Mouse (Mus musculus): ENCODE measurements at regions not wholly inside any gene's neighbourhood (a gene's known extent, or its start where the extent isn't known, plus 50 kb on each side); places are given as distances from the start of the nearest gene placed in this dataset.

- H3K36me3 ChIP-seq (ENCODE audit: control insufficient read depth in 1 of 2, insufficient read depth in 2 of 2, low read length in 2 of 2) = no peaks in the 10 kb centered on the region
- no peak overlapping the region for H3K27ac ChIP-seq (ENCODE audit: control insufficient read depth, low read depth, low read length)
- no peak overlapping the region for H3K4me3 ChIP-seq (ENCODE audit: control insufficient read depth in 1 of 2, insufficient read depth in 1 of 2, low read depth in 2 of 2, low read length in 2 of 2)
- H3K4me1 ChIP-seq (ENCODE audit: control insufficient read depth in 1 of 2, insufficient read depth in 2 of 2, low read length in 2 of 2) = no peaks in the 10 kb centered on the region
- H3K27me3 ChIP-seq (ENCODE audit: control insufficient read depth in 1 of 2, insufficient read depth in 2 of 2, low read length in 2 of 2) = no peaks in the 10 kb centered on the region
- no peak overlapping the region for H3K9ac ChIP-seq (ENCODE audit: control insufficient read depth, low read depth, low read length, poor library complexity, severe bottlenecking)
- no peaks in the 10 kb centered on the region for H3K79me2 ChIP-seq (ENCODE audit: control insufficient read depth, insufficient read depth, low read length, poor library complexity)
- no peak for DNase-seq (ENCODE audit: low read depth, low spot score)
- no peaks in the 10 kb centered on the region; the same call in 1 of the 2 replicates for H3K9me3 ChIP-seq (replicated peaks; ENCODE audit: insufficient read depth, low read length)
- TF ChIP-seq MAZ (IDR thresholded peaks at IDR 0.05; ENCODE audit: low read depth, low read length) = no peak
- TF ChIP-seq MEF2A (IDR thresholded peaks at IDR 0.05; ENCODE audit: extremely low read depth, insufficient replicate concordance, low read depth, low read length, poor library complexity, severe bottlenecking) = no peak
- no peak for TF ChIP-seq ZKSCAN1 (IDR thresholded peaks at IDR 0.05; ENCODE audit: low read depth, low read length)
- TF ChIP-seq GATA1 (IDR thresholded peaks at IDR 0.05; ENCODE audit: low read depth, low read length) = no peak
- no peak for TF ChIP-seq MYC (IDR thresholded peaks at IDR 0.05; ENCODE audit: low read depth, low read length)
- no peak for TF ChIP-seq POLR2AphosphoS2 (IDR thresholded peaks at IDR 0.05; ENCODE audit: low read length)
- TF ChIP-seq NELFE (IDR thresholded peaks at IDR 0.05; ENCODE audit: low read depth, low read length) = no peak
- no peak for TF ChIP-seq CHD1 (IDR thresholded peaks at IDR 0.05; ENCODE audit: low read depth, low read length)
- TF ChIP-seq ZC3H11A (IDR thresholded peaks at IDR 0.05; ENCODE audit: low read depth, low read length) = no peak
- no peak for TF ChIP-seq NRF1 (IDR thresholded peaks at IDR 0.05; ENCODE audit: insufficient read depth, low read depth, low read length, poor library complexity, severe bottlenecking)
- TF ChIP-seq RAD21 (IDR thresholded peaks at IDR 0.05; ENCODE audit: low read depth, low read length) = no peak
- no peak for TF ChIP-seq BHLHE40 (IDR thresholded peaks at IDR 0.05; ENCODE audit: borderline replicate concordance, low read depth, low read length)
- TF ChIP-seq SIN3A (IDR thresholded peaks at IDR 0.05; ENCODE audit: low read length) = no peak
- no peak for TF ChIP-seq EP300 (IDR thresholded peaks at IDR 0.05; ENCODE audit: low read depth in 1 of 2, low read length in 2 of 2)
These were observed 182.3 kb downstream of the Gnai1 start for GRCm38 (mm10) chr5:18177810-18178209.

DNA sequence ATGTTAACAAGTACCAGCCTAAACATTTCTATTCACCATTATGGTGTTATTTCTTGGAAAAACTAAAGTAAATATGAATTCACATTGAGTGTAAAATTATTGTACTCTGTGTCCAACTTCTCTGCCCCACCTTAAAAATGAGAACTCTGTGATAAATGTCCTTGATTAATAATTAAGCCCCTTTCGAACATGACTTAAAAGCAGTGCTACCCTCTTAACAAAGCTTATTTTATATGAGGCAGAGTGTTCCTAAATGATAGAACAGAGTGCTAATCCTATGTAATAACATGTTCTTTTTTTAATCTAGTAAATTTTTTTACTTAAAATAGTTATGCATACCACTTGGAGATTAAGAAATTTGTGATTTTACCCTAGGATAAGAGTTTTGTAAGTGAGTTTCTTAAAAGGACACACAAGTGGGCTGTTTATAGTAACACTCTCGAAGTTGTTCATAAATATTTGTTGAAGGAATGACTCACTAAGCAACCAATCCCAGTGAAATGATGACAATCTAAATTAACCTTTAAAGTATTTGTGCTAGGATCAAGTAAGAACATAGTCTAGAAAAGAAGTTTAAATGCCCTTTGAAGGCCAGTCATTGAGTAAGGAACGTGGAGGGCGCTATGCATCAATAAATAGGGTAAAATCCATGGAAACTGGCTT lies 148.6 kb downstream of the Gnai1 start:
- Histone ChIP-seq H3K27me3 (ENCODE audit: control insufficient read depth in 1 of 2, insufficient read depth in 2 of 2, low read length in 2 of 2) (no peaks in the 10 kb centered on the region), H3K9ac (ENCODE audit: control insufficient read depth, low read depth, low read length, poor library complexity, severe bottlenecking) (no peak overlapping the region), H3K27ac (ENCODE audit: control insufficient read depth, low read depth, low read length) (no peak overlapping the region), H3K4me1 (ENCODE audit: control insufficient read depth in 1 of 2, insufficient read depth in 2 of 2, low read length in 2 of 2) (no peaks in the 10 kb centered on the region), H3K4me3 (ENCODE audit: control insufficient read depth in 1 of 2, insufficient read depth in 1 of 2, low read depth in 2 of 2, low read length in 2 of 2) (no peak overlapping the region), H3K36me3 (ENCODE audit: control insufficient read depth in 1 of 2, insufficient read depth in 2 of 2, low read length in 2 of 2) (no peaks in the 10 kb centered on the region), H3K9me3 (replicated peaks; ENCODE audit: insufficient read depth, low read length) (no peaks in the 10 kb centered on the region), H3K79me2 (ENCODE audit: control insufficient read depth, insufficient read depth, low read length, poor library complexity) (no peaks in the 10 kb centered on the region)
- DNase-seq (ENCODE audit: low read depth, low spot score) = no peak
- TF ChIP-seq CHD2 (IDR thresholded peaks at IDR 0.05; ENCODE audit: low read length) (no peak), ZC3H11A (IDR thresholded peaks at IDR 0.05; ENCODE audit: low read depth, low read length) (no peak), GATA1 (IDR thresholded peaks at IDR 0.05; ENCODE audit: low read depth, low read length) (no peak), MYC (IDR thresholded peaks at IDR 0.05; ENCODE audit: low read depth, low read length) (no peak), POLR2AphosphoS2 (IDR thresholded peaks at IDR 0.05; ENCODE audit: low read length) (no peak), NELFE (IDR thresholded peaks at IDR 0.05; ENCODE audit: low read depth, low read length) (no peak), SIN3A (IDR thresholded peaks at IDR 0.05; ENCODE audit: low read length) (no peak), MEF2A (IDR thresholded peaks at IDR 0.05; ENCODE audit: extremely low read depth, insufficient replicate concordance, low read depth, low read length, poor library complexity, severe bottlenecking) (no peak), MYB (IDR thresholded peaks at IDR 0.05; ENCODE audit: low read depth, low read length) (no peak), CTCF (IDR thresholded peaks at IDR 0.05 in 2 of 3, conservative IDR thresholded peaks at IDR 0.05 in 1 of 3; ENCODE audit: control insufficient read depth in 1 of 3, insufficient read depth in 1 of 3, low read depth in 2 of 3, low read length in 3 of 3, poor library complexity in 1 of 3, severe bottlenecking in 1 of 3) (no peak), GABPA (IDR thresholded peaks at IDR 0.05; ENCODE audit: low read depth, low read length) (no peak)
